In genomic region chr19:61266651-61267050, GRCm38 (mm10) we compare ENCODE assay signal across 11 mouse cellular contexts. TPM values are rescaled to one million over a fixed set of nuclear protein-coding genes. Genes with fewer than 3 reads are reported as not detected.
A peak's percentile ranks its signal among the peaks of the same experiment; 100 is the strongest.
DNase-seq lines count a peak whose midpoint lies in the region; ATAC-seq lines count a peak whose summit lies in the region.
"Had no signal": no experiment of that assay in that cellular context is flagged by ENCODE, and none has a peak within 500 bp of the region (broad histone marks: within the 10 kb centered on the region; RNA-seq: fewer than 3 reads in every experiment).

No protein-coding gene starts in this region.

- no peaks in the 10 kb centered on the region for H3K9me3 ChIP-seq in embryonic facial prominence, embryonic 11.5 days (replicated peaks; ENCODE audit: control insufficient read depth, low read length)
- H3K9me3 ChIP-seq: stomach, embryonic 15.5 days had no signal

- 5% methylated on average over 26 of the region's 26 CpGs for WGBS in embryonic facial prominence, embryonic 11.5 days

- H3K27ac ChIP-seq in embryonic facial prominence, embryonic 11.5 days (replicated peaks; ENCODE audit: low read depth, low read length) = no peak overlapping the region
- H3K27ac ChIP-seq: liver, embryonic 14.5 days; stomach, embryonic 15.5 days had no signal

- no peaks in the 10 kb centered on the region for H3K4me1 ChIP-seq in embryonic facial prominence, embryonic 11.5 days (ENCODE audit: control insufficient read depth, insufficient read depth, low read length)
- H3K4me1 ChIP-seq: stomach, embryonic 15.5 days had no signal

- no peaks in the 10 kb centered on the region for H3K36me3 ChIP-seq in embryonic facial prominence, embryonic 11.5 days (replicated peaks; ENCODE audit: control insufficient read depth, insufficient read depth, low read depth, low read length)
- H3K36me3 ChIP-seq: stomach, embryonic 15.5 days had no signal

- no peaks in the 10 kb centered on the region for H3K27me3 ChIP-seq in embryonic facial prominence, embryonic 11.5 days (ENCODE audit: control insufficient read depth, insufficient read depth, low read length)
- H3K27me3 ChIP-seq: CH12.LX; stomach, embryonic 15.5 days had no signal

- H3K4me3 ChIP-seq in embryonic facial prominence, embryonic 11.5 days (ENCODE audit: low read depth, low read length) = no peak overlapping the region
- H3K4me3 ChIP-seq: stomach, embryonic 15.5 days had no signal

- no peak overlapping the region for H3K9ac ChIP-seq in embryonic facial prominence, embryonic 11.5 days (replicated peaks; ENCODE audit: low read length)
- H3K9ac ChIP-seq: liver, embryonic 14.5 days; stomach, embryonic 15.5 days had no signal

- peak; percentile 37 to 79 for DNase-seq in adrenal gland, adult (ENCODE audit: inconsistent age in 2 of 2, low spot score in 1 of 2)
- DNase-seq in adrenal gland, postnatal 25 days = no peak
- peak; percentile 33 for DNase-seq in kidney, postnatal 10 days
- no peak for DNase-seq in kidney, adult 11 months
- DNase-seq in CD4-positive helper T cell, adult 2 months (ENCODE audit: low read depth, low spot score) = peak; percentile 92
- DNase-seq in embryonic facial prominence, embryonic 11.5 days (ENCODE audit: low spot score) = peak; percentile 57
- peak; percentile 11 for DNase-seq in right cerebral cortex, postnatal 14 days
- DNase-seq in ovary, postnatal 14 days (ENCODE audit: low spot score) = no peak

- H3K4me2 ChIP-seq in embryonic facial prominence, embryonic 11.5 days (ENCODE audit: low read depth, low read length) = no peak overlapping the region
- H3K4me2 ChIP-seq: stomach, embryonic 15.5 days had no signal

- ATAC-seq in embryonic facial prominence, embryonic 11.5 days (replicated peaks; ENCODE audit: insufficient number of reproducible peaks, low FRiP score, low TSS enrichment, low read depth) = no peak

RNA-seq across cellular contexts. Expression of gene Gm21060, which starts 30.2 kb away (rescaled TPM):
- not detected in 2 replicates for total RNA-seq in adrenal gland, postnatal 25 days (2021)
- polyA plus RNA-seq in embryonic facial prominence, embryonic 11.5 days (2014; fragmentation: Nextera tagmentation; extraction: Ambion mirVana) = not detected in 2 replicates
- total RNA-seq: CH12.LX had no signal
- polyA plus RNA-seq: liver, embryonic 14.5 days; stomach, embryonic 15.5 days had no signal

RNA-seq across cellular contexts. Expression of gene Csf2ra, which starts 38.4 kb away (rescaled TPM):
- 21.3 and 31.7 TPM in 2 replicates for total RNA-seq in adrenal gland, postnatal 25 days (2021)
- 6.7 and 10.1 TPM in 2 replicates for polyA plus RNA-seq in embryonic facial prominence, embryonic 11.5 days (2014; fragmentation: Nextera tagmentation; extraction: Ambion mirVana)

Comparison
In these comparisons a context has a peak if more than half of its experiments do, and no peak if none do; other contexts are left out.
1. DNase-seq: peak in adrenal gland, adult (2 of 2), kidney, postnatal 10 days (single experiment), CD4-positive helper T cell, adult 2 months (single experiment), embryonic facial prominence, embryonic 11.5 days (single experiment) and right cerebral cortex, postnatal 14 days (single experiment); none in adrenal gland, postnatal 25 days (single experiment), kidney, adult 11 months (single experiment) and ovary, postnatal 14 days (single experiment).